Mouse (Mus musculus) stomach, postnatal 0 days (tissue): ENCODE data around the gene Gpr89. TPM values are rescaled to one million over a fixed set of nuclear protein-coding genes. Genes with fewer than 3 reads are reported as not detected.

Source experiments
- ATAC-seq: fragments of 200-750 bp; cut with Nextera tagmentation; 2 replicates; pipeline ENCODE4 v1.8.0; 2017; ENCODE audit not compliant: low FRiP score, low TSS enrichment
- DNase-seq: peaks from one replicate; pipeline ENCODE4 v3.0.0-alpha.2; 2016; ENCODE audit warnings: low spot score
- H3K27ac ChIP-seq: fragments of 300-500 bp; sonication (generic); replicated peaks from 2 replicates; pipeline ENCODE4 v1.5.1; 2014; ENCODE audit warnings: mild to moderate bottlenecking, control low read depth
- H3K27me3 ChIP-seq: fragments of 300-500 bp; sonication (generic); 2 replicates; pipeline ENCODE4 v1.6.1; 2014; ENCODE audit warnings: low read length; ENCODE audit not compliant: control insufficient read depth, insufficient read depth
- H3K36me3 ChIP-seq: fragments of 300-500 bp; sonication (generic); 2 replicates; pipeline ENCODE4 v1.6.1; 2014; ENCODE audit warnings: low read length, mixed read lengths; ENCODE audit not compliant: control insufficient read depth, insufficient read depth
- H3K4me1 ChIP-seq: fragments of 300-500 bp; sonication (generic); replicated peaks from 2 replicates; pipeline ENCODE4 v1.6.1; 2014; ENCODE audit warnings: antibody characterized with exemption; ENCODE audit not compliant: control insufficient read depth, insufficient read depth
- H3K4me2 ChIP-seq: fragments of 300-500 bp; sonication (generic); replicated peaks from 2 replicates; pipeline ENCODE4 v1.6.1; 2014; ENCODE audit warnings: low read depth, mild to moderate bottlenecking, control low read depth, moderate library complexity
- H3K4me3 ChIP-seq: fragments of 300-500 bp; sonication (generic); 2 replicates; pipeline ENCODE4 v1.5.1; 2014; ENCODE audit warnings: low read depth, low read length, control low read depth
- H3K9ac ChIP-seq: fragments of 300-500 bp; sonication (generic); 2 replicates; pipeline ENCODE4 v1.6.1; 2014; ENCODE audit warnings: mild to moderate bottlenecking, low read length, control low read depth, mixed read lengths
- H3K9me3 ChIP-seq: fragments of 300-500 bp; sonication (generic); 2 replicates; pipeline ENCODE4 v1.6.1; 2016; ENCODE audit warnings: low read length; ENCODE audit not compliant: control insufficient read depth
- CTCF ChIP-seq: IDR thresholded peaks from 2 replicates; pipeline ENCODE4 v1.5.1; 2016; ENCODE audit warnings: antibody characterized with exemption, low read depth, mild to moderate bottlenecking, moderate library complexity
- EP300 ChIP-seq: optimal IDR thresholded peaks from 2 replicates; pipeline ENCODE3; 2016; ENCODE audit warnings: antibody characterized with exemption
- WGBS: fragments of 180-500 bp; shearing (Covaris S2); extraction: QIAGEN DNeasy Blood & Tissue Kit; methylation state at CpG from one replicate; pipeline ENCODE4 v1.1.7; 2014; 5-methylcytosine and 5-hydroxymethylcytosine counted together
- polyA plus RNA-seq: library from polyadenylated mRNA; unstranded; fragments of >200 nt; fragmentation: Nextera tagmentation; extraction: Ambion mirVana; gene quantifications from 2 replicates; pipeline ENCODE4 v1.2.1, GENCODE M21; 2015

The Gpr89 gene
- polyA plus RNA-seq, 1 experiment from 2014 or later = 28.5 TPM

DNA sequence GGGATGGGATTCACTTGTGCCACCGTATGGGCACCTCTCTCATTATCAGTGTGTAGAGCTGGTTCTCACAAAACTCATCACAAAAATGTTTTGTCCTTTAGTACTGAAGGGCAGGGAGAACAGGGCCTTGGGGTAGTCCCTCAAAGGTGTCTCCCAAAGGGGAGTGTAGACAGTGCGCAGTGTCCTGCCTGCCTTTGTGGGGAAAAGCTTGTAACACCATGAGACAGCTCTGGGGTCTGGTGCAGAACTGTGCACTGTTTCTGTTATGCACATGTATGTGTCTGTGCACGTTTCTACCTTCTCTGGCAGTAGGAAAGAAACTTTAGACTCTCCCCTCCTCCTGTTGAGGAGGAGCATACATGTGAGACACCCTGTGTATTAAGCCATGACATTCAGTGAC lies 37.3 kb downstream of the Gpr89 start:
- Histone ChIP-seq H3K9ac (no peak overlapping the region), H3K36me3 (peaks cover 5% of the 10 kb centered on the region), H3K9me3 (no peaks in the 10 kb centered on the region), H3K27ac (no peak overlapping the region), H3K4me1 (no peaks in the 10 kb centered on the region), H3K4me2 (no peak overlapping the region), H3K27me3 (no peaks in the 10 kb centered on the region), H3K4me3 (no peak overlapping the region)
- DNase-seq (no peak), ATAC-seq (no peak)
- WGBS = 88% methylated on average over 3 of the region's 3 CpGs
- TF ChIP-seq EP300 (no peak), CTCF (no peak)

DNA sequence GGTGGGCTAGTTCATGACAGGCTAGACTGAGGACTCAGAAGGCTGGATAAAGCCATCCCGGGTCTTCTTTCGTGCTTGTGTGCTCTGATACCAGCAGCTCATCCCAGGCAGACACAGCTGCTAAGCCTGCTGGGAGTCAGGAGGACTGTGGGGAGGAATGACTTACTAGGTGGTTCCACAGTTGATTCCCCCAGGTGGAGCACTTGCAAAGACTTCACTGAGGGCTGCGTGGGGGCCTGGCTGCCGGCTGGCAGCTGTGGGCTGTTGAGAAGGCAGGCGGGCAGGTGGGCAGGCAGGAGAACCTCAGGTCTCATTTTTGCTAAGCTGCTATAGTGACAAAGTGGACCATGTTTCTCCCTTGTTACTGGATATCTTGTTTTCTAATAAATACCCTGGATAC lies 44.6 kb downstream of the Gpr89 start:
- Histone ChIP-seq H3K9me3 (no peaks in the 10 kb centered on the region), H3K4me2 (no peak overlapping the region), H3K27ac (no peak overlapping the region), H3K4me3 (no peak overlapping the region), H3K27me3 (no peaks in the 10 kb centered on the region), H3K9ac (no peak overlapping the region), H3K4me1 (no peaks in the 10 kb centered on the region), H3K36me3 (no peaks in the 10 kb centered on the region)
- no peak for DNase-seq
- no peak for ATAC-seq
- WGBS = 91% methylated on average over 5 of the region's 5 CpGs
- no peak for TF ChIP-seq CTCF
- TF ChIP-seq EP300 = no peak

DNA sequence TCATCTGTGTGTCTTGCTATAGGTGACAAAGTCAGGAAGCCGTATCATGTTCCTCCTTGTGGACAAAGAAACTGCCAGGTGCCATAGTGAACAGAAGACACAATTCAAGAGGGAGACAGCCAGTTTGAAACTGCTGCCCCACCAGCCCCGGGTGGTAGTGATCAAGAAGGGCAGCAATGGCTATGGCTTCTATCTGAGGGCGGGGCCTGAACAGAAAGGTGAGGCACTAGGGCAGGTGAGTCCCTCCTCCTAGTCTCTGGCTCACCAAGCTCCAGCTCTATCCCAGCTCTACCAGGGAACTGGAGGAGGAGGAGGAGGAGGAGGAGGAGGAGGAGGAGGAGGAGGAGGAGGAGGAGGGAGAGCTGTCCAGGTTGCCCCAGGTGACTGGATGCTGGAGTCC lies 49.3 kb downstream of the Gpr89 start:
- DNase-seq = no peak
- Histone ChIP-seq H3K4me3 (no peak overlapping the region), H3K9ac (no peak overlapping the region), H3K36me3 (no peaks in the 10 kb centered on the region), H3K4me1 (no peaks in the 10 kb centered on the region), H3K27me3 (no peaks in the 10 kb centered on the region), H3K27ac (no peak overlapping the region), H3K4me2 (no peak overlapping the region), H3K9me3 (no peaks in the 10 kb centered on the region)
- no peak for TF ChIP-seq EP300
- TF ChIP-seq CTCF = no peak
- no peak for ATAC-seq
- 59% methylated on average over 3 of the region's 3 CpGs for WGBS

DNA sequence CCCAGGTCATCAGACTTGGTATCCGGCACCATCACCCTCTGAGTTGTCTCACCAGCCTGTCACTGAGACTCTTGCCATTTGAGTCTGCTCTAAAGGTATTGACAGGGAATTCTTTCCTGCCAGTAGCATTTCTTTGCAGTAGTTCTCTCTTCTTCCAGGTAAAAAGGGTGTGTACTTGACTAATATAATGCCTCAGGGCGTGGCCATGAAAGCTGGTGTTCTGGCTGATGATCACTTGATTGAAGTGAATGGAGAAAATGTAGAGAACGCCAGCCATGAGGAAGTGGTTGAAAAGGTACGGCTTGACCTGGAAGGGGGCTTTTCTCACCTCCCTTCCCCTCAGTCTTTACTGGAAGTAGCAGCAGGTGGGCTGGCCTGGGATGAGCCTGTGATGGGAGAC lies 50.8 kb downstream of the Gpr89 start:
- H3K27me3 ChIP-seq = no peaks in the 10 kb centered on the region
- no peak overlapping the region for H3K4me2 ChIP-seq
- no peaks in the 10 kb centered on the region for H3K4me1 ChIP-seq
- no peak for DNase-seq
- H3K36me3 ChIP-seq = no peaks in the 10 kb centered on the region
- no peak overlapping the region for H3K9ac ChIP-seq
- ATAC-seq = no peak
- no peak for TF ChIP-seq EP300
- no peak for TF ChIP-seq CTCF
- no peak overlapping the region for H3K4me3 ChIP-seq
- H3K9me3 ChIP-seq = no peaks in the 10 kb centered on the region
- H3K27ac ChIP-seq = no peak overlapping the region
- 77% methylated on average over 4 of the region's 4 CpGs for WGBS

DNA sequence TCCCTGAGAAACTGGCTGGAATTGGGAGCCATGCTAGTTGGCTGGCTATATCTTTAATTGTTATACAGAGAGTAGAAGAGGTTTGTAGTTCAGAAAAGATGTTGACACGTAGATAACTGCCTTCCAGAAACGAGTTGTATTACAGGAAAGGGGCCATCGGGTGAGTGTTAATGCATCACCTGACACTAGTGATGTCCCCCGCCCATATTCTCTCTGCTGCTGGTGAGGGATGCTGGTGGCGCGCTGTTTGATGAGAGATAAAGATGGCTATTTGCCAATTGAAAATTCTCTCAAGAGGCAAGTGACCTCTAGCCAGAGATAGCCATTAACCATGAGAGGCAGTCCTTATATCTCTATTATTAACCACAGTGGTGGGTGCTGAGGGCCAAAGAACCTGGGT lies 52.6 kb downstream of the Gpr89 start:
- H3K9me3 ChIP-seq = no peaks in the 10 kb centered on the region
- H3K4me3 ChIP-seq = no peak overlapping the region
- no peaks in the 10 kb centered on the region for H3K36me3 ChIP-seq
- no peak overlapping the region for H3K9ac ChIP-seq
- no peak overlapping the region for H3K4me2 ChIP-seq
- 67% methylated on average over 6 of the region's 6 CpGs for WGBS
- DNase-seq (no peak), ATAC-seq (no peak)
- no peak for TF ChIP-seq EP300
- no peaks in the 10 kb centered on the region for H3K4me1 ChIP-seq
- H3K27me3 ChIP-seq = no peaks in the 10 kb centered on the region
- no peak overlapping the region for H3K27ac ChIP-seq

DNA sequence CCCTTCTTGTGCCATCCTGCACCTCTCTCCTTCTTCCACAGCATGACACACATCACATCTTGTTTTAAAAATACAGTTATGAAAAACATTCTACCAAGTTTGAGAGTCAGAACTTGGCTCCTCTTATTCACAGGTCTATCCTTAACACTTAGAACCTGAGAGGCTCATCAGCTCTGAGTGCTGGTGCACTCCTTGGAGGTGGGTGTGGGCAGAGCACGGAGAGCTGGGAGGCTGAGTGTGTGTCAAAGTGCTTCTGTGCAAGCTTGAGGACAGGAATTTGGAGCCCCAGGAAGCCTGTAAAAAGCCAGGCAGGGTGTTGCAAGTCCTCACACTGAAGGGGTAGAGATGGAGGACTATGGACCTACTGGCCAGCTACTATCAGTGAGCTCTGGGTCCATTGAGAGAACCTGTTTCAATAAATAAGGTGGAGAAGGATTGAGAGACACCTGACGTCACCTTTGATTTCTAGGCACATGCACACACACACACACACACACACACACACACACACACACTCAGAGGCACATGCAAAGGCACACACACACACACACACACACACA lies 55.9 kb downstream of the Gpr89 start:
- WGBS = 81% methylated on average over 2 of the region's 2 CpGs
- TF ChIP-seq CTCF = no peak
- no peak for TF ChIP-seq EP300

More for the DNA sequence above, 55.9 kb downstream of the Gpr89 start:
- H3K9ac ChIP-seq = no peak overlapping the region
- no peak overlapping the region for H3K4me3 ChIP-seq
- H3K4me2 ChIP-seq = no peak overlapping the region
- no peaks in the 10 kb centered on the region for H3K27me3 ChIP-seq
- no peaks in the 10 kb centered on the region for H3K4me1 ChIP-seq
- no peaks in the 10 kb centered on the region for H3K36me3 ChIP-seq
- no peaks in the 10 kb centered on the region for H3K9me3 ChIP-seq
- ATAC-seq = no peak
- no peak overlapping the region for H3K27ac ChIP-seq
- DNase-seq = no peak
